Mouse (Mus musculus) forebrain, embryonic 11.5 days (tissue): Measurements from ENCODE around the gene Olfr104-ps. TPM values are rescaled to one million over a fixed set of nuclear protein-coding genes. Genes with fewer than 3 reads are reported as not detected.

Source experiments
- ATAC-seq: fragments of 200-750 bp; cut with Nextera tagmentation; replicated peaks from 2 replicates; pipeline ENCODE4 v1.8.0; 2017; ENCODE audit warnings: moderate TSS enrichment; ENCODE audit not compliant: low FRiP score
- DNase-seq: peaks from one replicate; pipeline ENCODE4 v3.0.0-alpha.2; 2017; ENCODE audit warnings: low spot score
- H3K27ac ChIP-seq: fragments of 300-500 bp; sonication (generic); 2 replicates; pipeline ENCODE4 v1.5.1; 2014; ENCODE audit warnings: low read depth, low read length
- H3K27me3 ChIP-seq: fragments of 300-500 bp; sonication (generic); 2 replicates; pipeline ENCODE4 v1.6.1; 2014; ENCODE audit warnings: mild to moderate bottlenecking, low read length, mixed read lengths; ENCODE audit not compliant: control insufficient read depth, insufficient read depth
- H3K36me3 ChIP-seq: fragments of 300-500 bp; sonication (generic); 2 replicates; pipeline ENCODE4 v1.6.1; 2014; ENCODE audit warnings: mild to moderate bottlenecking, low read length, moderate library complexity, mixed read lengths; ENCODE audit not compliant: control insufficient read depth, insufficient read depth
- H3K4me1 ChIP-seq: fragments of 300-500 bp; sonication (generic); replicated peaks from 2 replicates; pipeline ENCODE4 v1.6.1; 2014; ENCODE audit warnings: low read length, mixed read lengths; ENCODE audit not compliant: control insufficient read depth, insufficient read depth
- H3K4me2 ChIP-seq: fragments of 300-500 bp; sonication (generic); 2 replicates; pipeline ENCODE4 v1.6.1; 2014; ENCODE audit warnings: low read depth, mild to moderate bottlenecking, low read length, moderate library complexity, mixed read lengths; ENCODE audit not compliant: severe bottlenecking
- H3K4me3 ChIP-seq: fragments of 300-500 bp; sonication (generic); 2 replicates; pipeline ENCODE4 v1.5.1; 2014; ENCODE audit warnings: low read depth, low read length
- H3K9ac ChIP-seq: fragments of 300-500 bp; sonication (generic); 2 replicates; pipeline ENCODE4 v1.6.1; 2014; ENCODE audit warnings: low read length
- H3K9me3 ChIP-seq: fragments of 300-500 bp; sonication (generic); 2 replicates; pipeline ENCODE4 v1.6.1; 2016; ENCODE audit warnings: low read length, mixed read lengths; ENCODE audit not compliant: control insufficient read depth
- WGBS: fragments of 180-500 bp; shearing (Covaris S2); extraction: QIAGEN DNeasy Blood & Tissue Kit; methylation state at CpG from one replicate; pipeline ENCODE4 v1.1.7; 2014; 5-methylcytosine and 5-hydroxymethylcytosine counted together
- polyA plus RNA-seq: library from polyadenylated mRNA; unstranded; fragments of >200 nt; fragmentation: Nextera tagmentation; extraction: Ambion mirVana; gene quantifications from 2 replicates; pipeline ENCODE4 v1.2.1, GENCODE M21; 2014

The Olfr104-ps gene
- polyA plus RNA-seq = not detected in 2 replicates

DNA sequence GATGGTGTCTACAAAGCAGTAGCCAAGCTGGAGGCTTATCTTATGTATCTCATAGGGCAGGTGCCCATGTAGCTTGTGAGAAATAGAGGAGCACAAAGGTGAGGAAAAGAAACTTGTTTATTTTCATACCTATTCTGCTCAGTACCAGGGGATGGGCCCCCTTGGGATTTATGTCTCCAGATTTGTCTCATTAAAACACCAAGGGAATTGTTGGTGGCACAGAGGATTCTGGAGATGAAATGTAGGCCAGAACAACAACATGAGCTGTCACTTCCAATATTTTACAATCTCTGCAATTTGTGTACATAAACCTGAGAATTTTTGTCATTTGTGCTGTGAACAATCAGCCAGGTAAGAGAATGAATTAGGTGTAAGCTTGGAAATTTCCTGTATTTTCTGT, at the start of gene Olfr104-ps:
TSS of gene Olfr104-ps (plus strand) at position 301 of the 400 bp plus-strand sequence.
- no peak within 1 kb of the TSS for H3K4me3 ChIP-seq
- DNase-seq (no peak), ATAC-seq (no peak)
- no peaks in the 10 kb centered on the region for H3K36me3 ChIP-seq
- no peak within 1 kb of the TSS for H3K4me2 ChIP-seq
- H3K4me1 ChIP-seq = no peaks in the 10 kb centered on the region
- H3K27me3 ChIP-seq = no peaks in the 10 kb centered on the region
- no peak within 1 kb of the TSS for H3K9ac ChIP-seq
- H3K9me3 ChIP-seq = no peaks in the 10 kb centered on the region
- H3K27ac ChIP-seq = no peak within 1 kb of the TSS

DNA sequence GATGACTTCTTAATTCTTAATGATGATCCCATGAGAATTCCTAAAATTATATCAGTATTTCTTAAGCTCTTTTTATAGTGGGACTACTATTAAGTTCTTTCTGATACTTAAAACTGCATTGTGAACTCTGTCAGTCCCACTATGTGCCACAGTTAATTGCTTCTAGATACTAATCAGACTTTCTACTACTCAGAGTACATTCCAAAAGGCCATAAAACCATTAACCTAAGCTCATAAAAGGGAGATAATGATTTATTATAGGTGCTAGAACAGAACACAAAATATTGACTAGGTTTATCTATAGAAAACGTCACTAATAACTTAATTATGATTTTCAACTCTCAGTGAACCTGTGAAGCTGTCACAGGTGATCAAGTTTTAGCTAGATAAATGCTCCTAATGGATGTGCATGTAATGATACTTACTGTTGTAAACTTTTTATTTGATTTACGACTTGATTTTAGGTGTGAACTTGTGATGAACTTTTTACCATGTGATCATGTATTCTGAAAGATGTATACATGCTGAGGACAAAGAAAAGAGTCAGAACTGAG, 49.2 kb upstream of the Olfr104-ps start:
- no peaks in the 10 kb centered on the region for H3K4me1 ChIP-seq
- no peak overlapping the region for H3K27ac ChIP-seq
- no peak overlapping the region for H3K4me2 ChIP-seq
- H3K9ac ChIP-seq = no peak overlapping the region
- no peaks in the 10 kb centered on the region for H3K27me3 ChIP-seq
- DNase-seq = no peak
- no peaks in the 10 kb centered on the region for H3K36me3 ChIP-seq
- no peak overlapping the region for H3K4me3 ChIP-seq
- no peaks in the 10 kb centered on the region for H3K9me3 ChIP-seq
- ATAC-seq = no peak
- 62% methylated on average over 2 of the region's 2 CpGs for WGBS

DNA sequence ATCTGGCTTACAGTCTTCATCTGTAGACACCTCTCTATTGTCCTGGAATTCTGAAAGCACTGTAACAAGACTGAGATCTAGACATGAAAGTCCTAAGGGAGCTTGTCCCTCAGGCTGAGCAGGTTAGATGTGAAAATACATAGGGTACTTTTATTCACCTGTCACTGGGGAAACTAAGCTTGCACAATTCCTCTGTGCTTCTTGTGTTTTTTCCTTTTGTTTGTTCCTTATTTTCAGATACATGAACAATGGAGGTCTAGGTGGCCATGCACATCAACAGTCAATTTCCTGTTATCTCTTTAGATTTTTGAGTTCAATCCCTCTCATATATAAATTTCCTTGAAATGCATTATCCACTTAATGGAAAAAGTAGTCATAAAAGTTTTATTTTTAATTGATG, 42.4 kb upstream of the Olfr104-ps start, which contains the start of gene Olfr102:
TSS of gene Olfr102 (minus strand) at position 101 of the 400 bp plus-strand sequence.
- no peaks in the 10 kb centered on the region for H3K9me3 ChIP-seq
- DNase-seq (no peak), ATAC-seq (no peak)
- H3K4me2 ChIP-seq = no peak within 1 kb of the TSS
- H3K4me3 ChIP-seq = no peak within 1 kb of the TSS
- H3K27ac ChIP-seq = no peak within 1 kb of the TSS
- no peaks in the 10 kb centered on the region for H3K27me3 ChIP-seq
- no peaks in the 10 kb centered on the region for H3K4me1 ChIP-seq
- H3K9ac ChIP-seq = no peak within 1 kb of the TSS
- H3K36me3 ChIP-seq = no peaks in the 10 kb centered on the region

DNA sequence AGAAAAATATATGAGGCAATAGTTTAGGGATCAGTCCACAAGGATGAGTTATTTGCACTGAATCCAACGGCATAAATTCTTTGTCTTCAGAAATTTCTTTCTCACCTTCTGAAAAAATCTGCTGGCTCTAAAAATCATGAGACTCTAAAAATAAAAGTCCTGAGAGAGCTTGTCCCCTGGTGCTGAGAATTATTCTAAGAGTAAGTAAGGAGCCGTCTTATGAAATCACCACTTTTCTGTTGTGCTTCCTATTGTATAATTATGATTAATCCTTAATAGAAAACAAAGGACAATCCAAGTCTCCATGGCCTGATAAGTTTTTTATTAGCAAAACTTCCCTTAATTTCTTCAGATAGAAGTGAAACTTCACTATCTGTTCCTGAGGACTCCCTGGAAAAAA, 19.8 kb upstream of the Olfr104-ps start, which contains the start of gene Olfr103:
TSS of gene Olfr103 (minus strand) at position 101 of the 400 bp plus-strand sequence.
- Histone ChIP-seq H3K9me3 (no peaks in the 10 kb centered on the region), H3K27ac (no peak within 1 kb of the TSS), H3K27me3 (no peaks in the 10 kb centered on the region), H3K9ac (no peak within 1 kb of the TSS), H3K36me3 (no peaks in the 10 kb centered on the region), H3K4me1 (no peaks in the 10 kb centered on the region), H3K4me3 (no peak within 1 kb of the TSS), H3K4me2 (no peak within 1 kb of the TSS)
- no peak for DNase-seq
- no peak for ATAC-seq
- WGBS = 92% methylated on average over 2 of the region's 2 CpGs

DNA sequence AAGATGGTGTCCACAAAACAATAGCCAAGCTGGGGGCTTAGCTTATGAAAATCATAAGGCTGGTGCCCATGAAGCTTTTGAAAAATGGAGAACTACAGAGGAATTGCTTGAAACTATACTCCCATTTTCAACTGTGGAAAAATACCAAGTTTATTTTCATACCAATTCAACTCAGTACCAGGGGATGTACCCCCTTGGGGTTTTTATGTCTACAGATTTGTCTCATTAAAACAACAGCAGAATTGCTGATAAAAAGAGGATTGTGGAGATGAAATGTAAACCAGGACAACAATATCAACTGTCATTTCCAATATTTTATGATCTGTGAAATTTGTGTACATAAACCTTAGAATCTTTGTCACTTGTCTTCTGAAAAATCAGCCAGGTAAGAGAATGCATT, 19.4 kb downstream of the Olfr104-ps start, which contains the start of gene Olfr105-ps:
TSS of gene Olfr105-ps (plus strand) at position 301 of the 400 bp plus-strand sequence.
- no peak within 1 kb of the TSS for H3K9ac ChIP-seq
- no peak within 1 kb of the TSS for H3K4me2 ChIP-seq
- H3K4me1 ChIP-seq = no peaks in the 10 kb centered on the region
- DNase-seq (no peak), ATAC-seq (no peak)
- H3K4me3 ChIP-seq = no peak within 1 kb of the TSS
- H3K27me3 ChIP-seq = no peaks in the 10 kb centered on the region
- H3K27ac ChIP-seq = no peak within 1 kb of the TSS
- H3K9me3 ChIP-seq = no peaks in the 10 kb centered on the region
- H3K36me3 ChIP-seq = no peaks in the 10 kb centered on the region

DNA sequence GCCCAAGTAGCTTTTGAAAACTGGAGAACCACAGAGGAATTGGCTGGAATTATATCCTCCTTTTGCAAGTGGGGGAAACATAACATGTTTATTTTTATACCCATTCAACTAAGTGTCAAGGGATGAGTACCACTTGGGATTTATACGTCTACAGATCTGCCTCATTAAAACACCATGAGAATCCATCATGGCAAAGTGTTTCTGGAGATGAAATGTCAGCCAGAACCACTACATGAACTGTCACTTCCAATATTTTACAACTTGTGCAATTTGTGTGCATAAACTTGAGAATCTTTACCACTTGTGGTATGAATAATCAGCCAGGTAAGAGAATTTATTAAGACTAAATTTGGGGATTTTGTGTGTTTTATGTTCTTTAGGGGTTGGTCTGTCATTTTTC, 30.7 kb downstream of the Olfr104-ps start, which contains the start of gene Olfr106-ps:
TSS of gene Olfr106-ps (plus strand) at position 301 of the 400 bp plus-strand sequence.
- ATAC-seq (no peak), DNase-seq (no peak)
- Histone ChIP-seq H3K9ac (no peak within 1 kb of the TSS), H3K4me2 (no peak within 1 kb of the TSS), H3K36me3 (no peaks in the 10 kb centered on the region), H3K27ac (no peak within 1 kb of the TSS), H3K27me3 (no peaks in the 10 kb centered on the region), H3K4me1 (no peaks in the 10 kb centered on the region), H3K9me3 (no peaks in the 10 kb centered on the region), H3K4me3 (no peak within 1 kb of the TSS)
- 82% methylated on average over 1 of the region's 1 CpGs for WGBS

DNA sequence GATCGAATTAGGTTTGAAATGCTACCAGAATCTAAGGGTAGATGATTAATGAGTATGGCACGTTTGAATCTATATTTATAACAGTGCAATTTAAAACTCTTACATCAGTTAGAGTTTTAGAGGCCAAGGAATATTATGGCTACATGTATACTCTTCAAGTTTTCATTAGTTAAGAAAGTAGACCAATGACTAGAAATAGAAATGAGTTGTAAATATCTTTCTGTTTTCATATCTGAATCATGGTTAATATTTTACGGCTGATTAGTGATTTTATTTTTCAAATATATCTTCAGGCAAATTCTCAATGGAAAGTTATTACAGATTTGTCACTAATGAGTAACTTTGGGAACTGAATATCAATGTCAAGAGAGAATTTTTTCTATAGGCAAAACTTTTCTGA, 39.5 kb downstream of the Olfr104-ps start, which contains the start of gene Olfr107:
TSS of gene Olfr107 (plus strand) at position 301 of the 400 bp plus-strand sequence.
- H3K9ac ChIP-seq = no peak within 1 kb of the TSS
- H3K36me3 ChIP-seq = no peaks in the 10 kb centered on the region
- no peaks in the 10 kb centered on the region for H3K27me3 ChIP-seq
- no peaks in the 10 kb centered on the region for H3K4me1 ChIP-seq
- no peak within 1 kb of the TSS for H3K4me2 ChIP-seq
- ATAC-seq = no peak
- no peak within 1 kb of the TSS for H3K4me3 ChIP-seq
- no peaks in the 10 kb centered on the region for H3K9me3 ChIP-seq
- WGBS = 81% methylated on average over 3 of the region's 3 CpGs
- no peak for DNase-seq
- H3K27ac ChIP-seq = no peak within 1 kb of the TSS

DNA sequence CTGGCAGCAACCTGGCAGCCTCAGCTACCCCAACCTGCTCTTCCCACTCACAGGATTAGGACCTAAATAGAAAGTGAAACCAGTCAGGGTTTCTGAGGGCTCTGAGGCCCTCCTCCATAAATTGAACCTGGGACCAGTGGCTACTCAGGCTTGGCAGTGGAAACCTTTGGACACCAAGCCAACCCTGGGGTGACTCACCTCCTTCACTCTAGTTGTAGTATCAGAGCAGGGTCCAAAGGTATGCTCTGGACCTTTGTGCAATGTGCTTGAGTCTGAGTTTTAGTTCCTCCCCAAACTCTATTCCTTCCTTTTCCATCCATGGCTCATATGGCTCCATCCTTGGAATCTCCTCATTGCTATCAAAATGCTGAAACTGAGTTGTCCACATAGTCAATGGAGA, 54.0 kb downstream of the Olfr104-ps start:
- no peak overlapping the region for H3K4me2 ChIP-seq
- no peaks in the 10 kb centered on the region for H3K9me3 ChIP-seq
- H3K4me1 ChIP-seq = no peaks in the 10 kb centered on the region

More for the DNA sequence above, 54.0 kb downstream of the Olfr104-ps start:
- Histone ChIP-seq H3K27ac (no peak overlapping the region), H3K9ac (no peak overlapping the region), H3K27me3 (no peaks in the 10 kb centered on the region), H3K4me3 (no peak overlapping the region), H3K36me3 (no peaks in the 10 kb centered on the region)
- no peak for ATAC-seq
- DNase-seq = no peak
